Mouse (Mus musculus) intestine, embryonic 15.5 days (tissue): ENCODE measurements around the gene Ssbp2. TPM values are rescaled to one million over a fixed set of nuclear protein-coding genes. Genes with fewer than 3 reads are reported as not detected.

Experiments
- ATAC-seq: fragments of 200-750 bp; cut with Nextera tagmentation; 2 replicates; pipeline ENCODE4 v1.8.0; 2017; ENCODE audit warnings: moderate TSS enrichment, moderate library complexity
- H3K27ac ChIP-seq: fragments of 300-500 bp; sonication (generic); 2 replicates; pipeline ENCODE4 v1.5.1; 2015; ENCODE audit warnings: mild to moderate bottlenecking, inconsistent platforms
- H3K27me3 ChIP-seq: fragments of 300-500 bp; sonication (generic); replicated peaks from 2 replicates; pipeline ENCODE4 v1.6.1; 2015; ENCODE audit warnings: inconsistent platforms
- H3K36me3 ChIP-seq: fragments of 300-500 bp; sonication (generic); 2 replicates; pipeline ENCODE4 v1.6.1; 2015; ENCODE audit warnings: inconsistent platforms
- H3K4me1 ChIP-seq: fragments of 300-500 bp; sonication (generic); replicated peaks from 2 replicates; pipeline ENCODE4 v1.6.1; 2015; ENCODE audit warnings: inconsistent platforms
- H3K4me2 ChIP-seq: fragments of 300-500 bp; sonication (generic); replicated peaks from 2 replicates; pipeline ENCODE4 v1.6.1; 2015; ENCODE audit warnings: mild to moderate bottlenecking, inconsistent platforms
- H3K4me3 ChIP-seq: fragments of 300-500 bp; sonication (generic); replicated peaks from 2 replicates; pipeline ENCODE4 v1.5.1; 2015; ENCODE audit warnings: inconsistent platforms
- H3K9ac ChIP-seq: fragments of 300-500 bp; sonication (generic); 2 replicates; pipeline ENCODE4 v1.6.1; 2015; ENCODE audit warnings: inconsistent platforms
- H3K9me3 ChIP-seq: fragments of 300-500 bp; sonication (generic); 2 replicates; pipeline ENCODE4 v1.6.1; 2016; ENCODE audit warnings: inconsistent platforms
- WGBS: fragments of 180-500 bp; shearing (Covaris S2); methylation state at CpG from one replicate; pipeline ENCODE4 v1.1.7; 2015; 5-methylcytosine and 5-hydroxymethylcytosine counted together
- polyA plus RNA-seq: library from polyadenylated mRNA; unstranded; fragments of >200 nt; fragmentation: Nextera tagmentation; extraction: Ambion mirVana; gene quantifications from 2 replicates; pipeline ENCODE4 v1.2.1, GENCODE M21; 2015

Gene Ssbp2
- polyA plus RNA-seq, 1 experiment from 2014 or later = 79.3 TPM

- no peaks in the 10 kb centered on the region for H3K9me3 ChIP-seq
- H3K4me3 ChIP-seq = no peak overlapping the region
- H3K9ac ChIP-seq = no peak overlapping the region
- no peaks in the 10 kb centered on the region for H3K4me1 ChIP-seq
- ATAC-seq = no peak
- no peaks in the 10 kb centered on the region for H3K36me3 ChIP-seq
- H3K4me2 ChIP-seq = no peak overlapping the region
- WGBS = 68% methylated on average over 3 of the region's 3 CpGs
- H3K27ac ChIP-seq = no peak overlapping the region
- no peaks in the 10 kb centered on the region for H3K27me3 ChIP-seq
Measured at GRCm38 (mm10) chr13:91451405-91452166, 8.5 kb upstream of the Ssbp2 start.

- Histone ChIP-seq H3K36me3 (no peaks in the 10 kb centered on the region), H3K4me3 (no peak overlapping the region), H3K4me1 (no peaks in the 10 kb centered on the region), H3K27ac (no peak overlapping the region), H3K27me3 (no peaks in the 10 kb centered on the region), H3K4me2 (no peak overlapping the region), H3K9me3 (no peaks in the 10 kb centered on the region), H3K9ac (no peak overlapping the region)
- WGBS = 88% methylated on average over 3 of the region's 3 CpGs
- no peak for ATAC-seq
Measured at GRCm38 (mm10) chr13:91452269-91452668, 7.8 kb upstream of the Ssbp2 start.

- Histone ChIP-seq H3K4me3 (no peak overlapping the region), H3K9me3 (no peaks in the 10 kb centered on the region), H3K36me3 (no peaks in the 10 kb centered on the region), H3K4me1 (no peaks in the 10 kb centered on the region), H3K9ac (no peak overlapping the region), H3K27ac (no peak overlapping the region), H3K4me2 (no peak overlapping the region), H3K27me3 (no peaks in the 10 kb centered on the region)
- 71% methylated on average over 3 of the region's 3 CpGs for WGBS
- ATAC-seq = no peak
Measured at GRCm38 (mm10) chr13:91453236-91453635, 6.8 kb upstream of the Ssbp2 start.

DNA sequence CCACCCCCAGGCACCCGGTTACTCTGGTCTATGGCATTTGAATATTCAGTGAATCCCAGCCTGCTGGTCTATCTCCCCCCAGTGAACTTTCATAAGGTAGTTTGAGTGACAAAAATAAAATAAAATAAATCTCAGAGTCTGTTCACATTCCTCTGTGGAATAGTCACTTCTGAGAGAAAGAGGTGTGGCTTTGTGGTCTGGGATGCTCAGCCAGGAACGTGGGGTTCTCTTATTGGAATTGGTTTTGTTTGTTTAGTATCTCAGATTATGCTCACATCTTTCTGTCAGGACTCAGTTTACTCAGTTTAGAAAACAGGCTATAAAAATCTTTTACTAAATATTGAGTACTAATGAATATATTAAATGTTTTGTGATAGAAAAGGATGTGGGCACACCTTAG, 4.0 kb upstream of the Ssbp2 start:
- Histone ChIP-seq H3K27ac (no peak overlapping the region), H3K4me3 (no peak overlapping the region), H3K9me3 (no peaks in the 10 kb centered on the region), H3K4me2 (no peak overlapping the region), H3K4me1 (peaks cover 6% of the 10 kb centered on the region), H3K9ac (no peak overlapping the region), H3K27me3 (no peaks in the 10 kb centered on the region), H3K36me3 (no peaks in the 10 kb centered on the region)
- WGBS = 33% methylated on average over 2 of the region's 2 CpGs
- ATAC-seq = no peak

DNA sequence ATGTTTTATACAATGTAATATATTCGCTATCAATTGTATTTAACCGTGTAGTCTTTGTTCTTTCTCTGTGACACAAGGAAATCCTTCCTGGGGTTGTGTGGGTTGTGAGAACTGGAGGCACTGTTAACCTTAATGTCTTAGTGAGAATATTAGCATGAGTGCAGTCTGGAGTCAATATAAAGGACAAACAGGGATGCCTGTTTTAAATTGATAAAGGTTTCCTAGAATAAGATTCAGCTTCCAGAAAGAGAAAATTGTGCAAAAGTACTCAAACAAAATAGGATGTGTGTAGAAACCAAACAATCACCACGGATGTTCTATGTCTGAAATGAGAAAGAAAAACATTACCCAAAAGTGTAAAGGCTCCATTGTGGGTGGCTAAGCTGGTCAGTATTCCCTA, 3.3 kb upstream of the Ssbp2 start:
- Histone ChIP-seq H3K36me3 (no peaks in the 10 kb centered on the region), H3K4me3 (no peak overlapping the region), H3K4me2 (no peak overlapping the region), H3K4me1 (peaks cover 6% of the 10 kb centered on the region), H3K9me3 (no peaks in the 10 kb centered on the region), H3K9ac (no peak overlapping the region), H3K27me3 (no peaks in the 10 kb centered on the region), H3K27ac (no peak overlapping the region)
- ATAC-seq = no peak
- WGBS = 75% methylated on average over 3 of the region's 3 CpGs

- H3K36me3 ChIP-seq = no peaks in the 10 kb centered on the region
- 62% methylated on average over 4 of the region's 4 CpGs for WGBS
- H3K27ac ChIP-seq = no peak overlapping the region
- no peak overlapping the region for H3K4me3 ChIP-seq
- peaks cover 6% of the 10 kb centered on the region for H3K4me1 ChIP-seq
- H3K4me2 ChIP-seq = no peak overlapping the region
- no peak overlapping the region for H3K9ac ChIP-seq
- no peaks in the 10 kb centered on the region for H3K9me3 ChIP-seq
- no peak for ATAC-seq
- no peaks in the 10 kb centered on the region for H3K27me3 ChIP-seq
Measured at GRCm38 (mm10) chr13:91457974-91458373, 2.1 kb upstream of the Ssbp2 start.

DNA sequence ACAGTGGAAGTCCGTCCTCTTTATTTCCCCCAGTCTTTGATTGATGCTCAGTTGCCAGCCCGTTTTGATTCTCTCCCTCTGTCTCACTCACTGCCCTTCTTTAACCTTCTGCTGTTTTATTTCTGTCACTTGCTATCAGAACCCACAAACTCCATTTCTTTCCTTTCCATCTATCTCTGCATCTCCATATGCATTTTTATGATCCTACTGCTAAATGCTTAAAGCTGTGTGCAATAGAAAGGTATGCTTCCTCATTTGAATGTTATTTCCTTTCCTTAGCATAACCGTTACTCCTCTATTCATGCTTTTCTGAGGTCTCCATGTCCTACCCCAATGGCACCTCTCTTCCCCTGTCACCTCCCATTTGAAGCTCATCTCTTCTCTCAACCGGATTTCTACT, 594 bp upstream of the Ssbp2 start:
- peaks cover 6% of the 10 kb centered on the region for H3K4me1 ChIP-seq
- ATAC-seq = no peak
- H3K27me3 ChIP-seq = no peaks in the 10 kb centered on the region
- 57% methylated on average over 4 of the region's 4 CpGs for WGBS
- peak overlapping the region; percentile 93; the same call in 1 of the 2 replicates for H3K27ac ChIP-seq
- peak overlapping the region; percentile 83; the same call in 1 of the 2 replicates for H3K4me2 ChIP-seq
- H3K4me3 ChIP-seq = no peak overlapping the region
- H3K9ac ChIP-seq = no peak overlapping the region
- no peaks in the 10 kb centered on the region for H3K36me3 ChIP-seq
- no peaks in the 10 kb centered on the region for H3K9me3 ChIP-seq

- Histone ChIP-seq H3K27ac (peak overlapping the region; percentile 93), H3K36me3 (no peaks in the 10 kb centered on the region), H3K9me3 (no peaks in the 10 kb centered on the region), H3K4me3 (peak overlapping the region; percentile 86), H3K9ac (peak overlapping the region; percentile 81), H3K4me1 (peaks cover 8% of the 10 kb centered on the region), H3K4me2 (peak overlapping the region; percentile 90), H3K27me3 (no peaks in the 10 kb centered on the region)
- WGBS = under 1% methylated on average over 54 of the region's 70 CpGs
- ATAC-seq = peak; percentile 97
Measured at GRCm38 (mm10) chr13:91460621-91461284, 670 bp downstream of the Ssbp2 start.

GRCm38 (mm10) chr13:91461299-91461698, 1.2 kb downstream of the Ssbp2 start:
- peaks cover 8% of the 10 kb centered on the region for H3K4me1 ChIP-seq
- peak overlapping the region; percentile 81 for H3K9ac ChIP-seq
- no peaks in the 10 kb centered on the region for H3K9me3 ChIP-seq
- no peaks in the 10 kb centered on the region for H3K36me3 ChIP-seq
- peak overlapping the region; percentile 86 for H3K4me3 ChIP-seq
- 0% methylated on average over 38 of the region's 61 CpGs for WGBS
- peak; percentile 11 for ATAC-seq
- peak overlapping the region; percentile 90 for H3K4me2 ChIP-seq
- H3K27ac ChIP-seq = peak overlapping the region; percentile 88
- no peaks in the 10 kb centered on the region for H3K27me3 ChIP-seq

- ATAC-seq = peak; percentile 2
Measured at GRCm38 (mm10) chr13:91461711-91462351, 1.7 kb downstream of the Ssbp2 start.

DNA sequence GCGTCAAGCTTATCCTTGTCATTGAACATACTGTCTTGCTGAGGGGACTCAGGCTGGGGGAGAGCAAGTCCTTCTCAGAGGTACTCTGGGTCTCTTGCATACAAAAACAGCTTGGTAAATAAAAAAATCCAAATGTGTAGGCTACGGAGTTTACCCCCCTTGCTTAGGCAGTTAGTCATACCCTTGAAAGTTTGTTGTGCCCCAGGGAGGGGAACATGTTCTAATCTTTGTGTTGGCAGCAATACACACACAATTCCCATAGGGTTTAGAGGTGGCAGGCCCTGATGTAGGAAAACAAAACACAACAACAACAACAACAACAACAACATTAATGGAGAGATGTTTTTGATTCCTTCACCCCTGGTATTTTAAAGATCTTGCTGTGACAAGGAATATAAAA, 2.3 kb downstream of the Ssbp2 start:
- ATAC-seq = no peak
- Histone ChIP-seq H3K9me3 (no peaks in the 10 kb centered on the region), H3K27ac (no peak overlapping the region), H3K4me1 (peaks cover 8% of the 10 kb centered on the region), H3K4me2 (peak overlapping the region; percentile 90), H3K27me3 (no peaks in the 10 kb centered on the region), H3K9ac (peak overlapping the region; percentile 81), H3K36me3 (no peaks in the 10 kb centered on the region), H3K4me3 (peak overlapping the region; percentile 86)
- WGBS = 17% methylated on average over 1 of the region's 2 CpGs

More at GRCm38 (mm10) chr13:91461711-91462351, 1.7 kb downstream of the Ssbp2 start:
- H3K36me3 ChIP-seq = no peaks in the 10 kb centered on the region
- peak overlapping the region; percentile 88 for H3K27ac ChIP-seq
- under 1% methylated on average over 61 of the region's 77 CpGs for WGBS
- no peaks in the 10 kb centered on the region for H3K27me3 ChIP-seq
- no peaks in the 10 kb centered on the region for H3K9me3 ChIP-seq
- H3K4me3 ChIP-seq = peak overlapping the region; percentile 86
- H3K4me1 ChIP-seq = peaks cover 8% of the 10 kb centered on the region
- H3K9ac ChIP-seq = peak overlapping the region; percentile 81
- H3K4me2 ChIP-seq = peak overlapping the region; percentile 90

- no peak overlapping the region for H3K4me2 ChIP-seq
- H3K27me3 ChIP-seq = no peaks in the 10 kb centered on the region
- H3K9me3 ChIP-seq = no peaks in the 10 kb centered on the region
- H3K9ac ChIP-seq = no peak overlapping the region
- H3K27ac ChIP-seq = no peak overlapping the region
- H3K36me3 ChIP-seq = no peaks in the 10 kb centered on the region
- WGBS = 24% methylated on average over 9 of the region's 9 CpGs
- no peak overlapping the region for H3K4me3 ChIP-seq
- H3K4me1 ChIP-seq = peaks cover 8% of the 10 kb centered on the region
- ATAC-seq = no peak
Measured at GRCm38 (mm10) chr13:91462893-91463481, 2.9 kb downstream of the Ssbp2 start.
